9 mouse cellular contexts compared by ENCODE assay signal in genomic region chr2:53070607-53071006, GRCm38 (mm10).
DNase-seq lines count a peak whose midpoint lies in the region; ATAC-seq and TF ChIP-seq lines count a peak whose summit lies in the region.
"Had no signal": no experiment of that assay in that cellular context is flagged by ENCODE, and none has a peak within 500 bp of the region (broad histone marks: within the 10 kb centered on the region; RNA-seq: fewer than 3 reads in every experiment).

No protein-coding gene starts in this region.

- no peak for TF ChIP-seq EP300 in heart, postnatal 0 days (IDR thresholded peaks at IDR 0.05; ENCODE audit: low read depth)
- TF ChIP-seq EP300 in lung, postnatal 0 days (IDR thresholded peaks at IDR 0.05) = no peak

- ATAC-seq in forebrain, postnatal 0 days = no peak
- ATAC-seq in forebrain, embryonic 13.5 days = no peak
- 0 out of 2 replicates have a peak, but pooled peaks have one; percentile 36 for ATAC-seq in heart, postnatal 0 days (ENCODE audit: insufficient read depth, low read depth)
- ATAC-seq in lung, postnatal 0 days = peak; percentile 82

- H3K27me3 ChIP-seq in forebrain, postnatal 0 days (ENCODE audit: insufficient read depth, low read length) = no peaks in the 10 kb centered on the region
- H3K27me3 ChIP-seq in forebrain, embryonic 13.5 days = no peaks in the 10 kb centered on the region
- H3K27me3 ChIP-seq in heart, postnatal 0 days (ENCODE audit: control insufficient read depth, insufficient read depth, low read length) = no peaks in the 10 kb centered on the region
- no peaks in the 10 kb centered on the region for H3K27me3 ChIP-seq in lung, postnatal 0 days (replicated peaks; ENCODE audit: insufficient read depth, low read length)
- H3K27me3 ChIP-seq: limb, embryonic 15.5 days had no signal

- WGBS in forebrain, postnatal 0 days = 6% methylated on average over 1 of the region's 1 CpGs
- WGBS in forebrain, embryonic 13.5 days = 3% methylated on average over 1 of the region's 1 CpGs
- WGBS in heart, postnatal 0 days = 12% methylated on average over 1 of the region's 1 CpGs
- WGBS in lung, postnatal 0 days = 9% methylated on average over 1 of the region's 1 CpGs

- no peak overlapping the region for H3K9ac ChIP-seq in forebrain, postnatal 0 days
- H3K9ac ChIP-seq in forebrain, embryonic 13.5 days = no peak overlapping the region
- no peak overlapping the region for H3K9ac ChIP-seq in heart, postnatal 0 days (replicated peaks; ENCODE audit: low read depth, low read length)
- H3K9ac ChIP-seq in lung, postnatal 0 days (replicated peaks; ENCODE audit: low read depth) = no peak overlapping the region
- H3K9ac ChIP-seq: limb, embryonic 15.5 days had no signal

- H3K27ac ChIP-seq in forebrain, postnatal 0 days (ENCODE audit: low read depth, low read length) = no peak overlapping the region
- no peak overlapping the region for H3K27ac ChIP-seq in forebrain, embryonic 13.5 days
- H3K27ac ChIP-seq in heart, postnatal 0 days (ENCODE audit: low read depth) = no peak overlapping the region
- H3K27ac ChIP-seq in lung, postnatal 0 days (ENCODE audit: low read length) = no peak overlapping the region
- H3K27ac ChIP-seq: limb, embryonic 15.5 days had no signal

- TF ChIP-seq CTCF in forebrain, postnatal 0 days (IDR thresholded peaks at IDR 0.05; ENCODE audit: low read depth) = no peak
- TF ChIP-seq CTCF in heart, postnatal 0 days (IDR thresholded peaks at IDR 0.05; ENCODE audit: low read depth) = no peak
- TF ChIP-seq CTCF in lung, postnatal 0 days (IDR thresholded peaks at IDR 0.05) = no peak

- H3K4me2 ChIP-seq in forebrain, postnatal 0 days (ENCODE audit: low read depth) = no peak overlapping the region
- no peak overlapping the region for H3K4me2 ChIP-seq in forebrain, embryonic 13.5 days
- H3K4me2 ChIP-seq in heart, postnatal 0 days (ENCODE audit: low read depth, low read length) = no peak overlapping the region
- H3K4me2 ChIP-seq in lung, postnatal 0 days (replicated peaks; ENCODE audit: low read depth, low read length) = no peak overlapping the region
- H3K4me2 ChIP-seq: limb, embryonic 15.5 days had no signal

- H3K9me3 ChIP-seq in forebrain, postnatal 0 days (ENCODE audit: low read length) = no peaks in the 10 kb centered on the region
- H3K9me3 ChIP-seq in forebrain, embryonic 13.5 days (replicated peaks) = no peaks in the 10 kb centered on the region
- H3K9me3 ChIP-seq in heart, postnatal 0 days (replicated peaks; ENCODE audit: control insufficient read depth, low read length) = no peaks in the 10 kb centered on the region
- no peaks in the 10 kb centered on the region for H3K9me3 ChIP-seq in lung, postnatal 0 days (ENCODE audit: low read length)
- H3K9me3 ChIP-seq: limb, embryonic 15.5 days had no signal

- H3K4me3 ChIP-seq in forebrain, postnatal 0 days (ENCODE audit: low read depth, low read length) = no peak overlapping the region
- H3K4me3 ChIP-seq in forebrain, embryonic 13.5 days = no peak overlapping the region
- no peak overlapping the region for H3K4me3 ChIP-seq in heart, postnatal 0 days (ENCODE audit: low read depth, low read length)
- no peak overlapping the region for H3K4me3 ChIP-seq in lung, postnatal 0 days (ENCODE audit: low read depth, low read length)
- H3K4me3 ChIP-seq: limb, embryonic 15.5 days had no signal

- H3K4me1 ChIP-seq in forebrain, postnatal 0 days (ENCODE audit: insufficient read depth) = peaks cover 5% of the 10 kb centered on the region; the same call in 1 of the 2 replicates
- no peaks in the 10 kb centered on the region for H3K4me1 ChIP-seq in forebrain, embryonic 13.5 days
- no peaks in the 10 kb centered on the region for H3K4me1 ChIP-seq in heart, postnatal 0 days (ENCODE audit: control insufficient read depth, insufficient read depth)
- H3K4me1 ChIP-seq in lung, postnatal 0 days (ENCODE audit: insufficient read depth, low read depth, low read length) = no peaks in the 10 kb centered on the region
- H3K4me1 ChIP-seq: limb, embryonic 15.5 days had no signal

- no peaks in the 10 kb centered on the region for H3K36me3 ChIP-seq in forebrain, postnatal 0 days (ENCODE audit: insufficient read depth)
- peaks cover 9% of the 10 kb centered on the region for H3K36me3 ChIP-seq in forebrain, embryonic 13.5 days (ENCODE audit: poor library complexity, severe bottlenecking)
- H3K36me3 ChIP-seq in heart, postnatal 0 days (replicated peaks; ENCODE audit: control insufficient read depth, insufficient read depth, low read length) = no peaks in the 10 kb centered on the region
- no peaks in the 10 kb centered on the region for H3K36me3 ChIP-seq in lung, postnatal 0 days (ENCODE audit: insufficient read depth, low read length)

- peak; percentile 15 for DNase-seq in forebrain, postnatal 0 days
- peak; percentile 6 for DNase-seq in urinary bladder, postnatal 25 days (ENCODE audit: low spot score)
- no peak for DNase-seq in urinary bladder, postnatal 10 days (ENCODE audit: low spot score)
- peak; percentile 51 for DNase-seq in heart, postnatal 0 days (ENCODE audit: low spot score)
- peak; percentile 77 for DNase-seq in lung, postnatal 0 days (ENCODE audit: low spot score)
- DNase-seq in layer of hippocampus, postnatal 25 days (ENCODE audit: extremely low spot score in 1 of 2, low spot score in 1 of 2) = no peak
- no peak for DNase-seq in thymus, adult 18-20 months

Comparison
In these comparisons a context has a peak if more than half of its experiments do, and no peak if none do; other contexts are left out.
1. DNase-seq: peak in forebrain, postnatal 0 days (single experiment), urinary bladder, postnatal 25 days (single experiment), heart, postnatal 0 days (single experiment) and lung, postnatal 0 days (single experiment); none in urinary bladder, postnatal 10 days (single experiment), layer of hippocampus, postnatal 25 days (0 of 2) and thymus, adult 18-20 months (0 of 2).
2. ATAC-seq: peak in heart, postnatal 0 days (single experiment) and lung, postnatal 0 days (single experiment); none in forebrain, postnatal 0 days (single experiment) and forebrain, embryonic 13.5 days (single experiment).